Mouse (Mus musculus) midbrain, postnatal 0 days (tissue): Measurements from ENCODE around the gene Syne1. TPM values are rescaled to one million over a fixed set of nuclear protein-coding genes. Genes with fewer than 3 reads are reported as not detected.
A peak's percentile ranks its signal among the peaks of the same experiment; 100 is the strongest.

Source experiments
- ATAC-seq: fragments of 200-750 bp; cut with Nextera tagmentation; 2 replicates; pipeline ENCODE4 v1.8.0; 2017; ENCODE audit warnings: moderate number of reproducible peaks, mild to moderate bottlenecking, moderate TSS enrichment, moderate library complexity; ENCODE audit not compliant: low FRiP score
- DNase-seq: peaks from one replicate; pipeline ENCODE4 v3.0.0-alpha.2; 2015; ENCODE audit warnings: low spot score
- H3K27ac ChIP-seq: fragments of 300-500 bp; sonication (generic); 2 replicates; pipeline ENCODE4 v1.5.1; 2014; ENCODE audit warnings: low read depth, mild to moderate bottlenecking, low read length, mixed read lengths
- H3K27me3 ChIP-seq: fragments of 300-500 bp; sonication (generic); 2 replicates; pipeline ENCODE4 v1.6.1; 2014; ENCODE audit warnings: low read length, control low read depth, mixed read lengths; ENCODE audit not compliant: insufficient read depth
- H3K36me3 ChIP-seq: fragments of 300-500 bp; sonication (generic); 2 replicates; pipeline ENCODE4 v1.6.1; 2014; ENCODE audit warnings: low read length, control low read depth, mixed read lengths; ENCODE audit not compliant: insufficient read depth
- H3K4me1 ChIP-seq: fragments of 300-500 bp; sonication (generic); 2 replicates; pipeline ENCODE4 v1.6.1; 2014; ENCODE audit warnings: mild to moderate bottlenecking, control low read depth, antibody characterized with exemption, low read length, mixed read lengths; ENCODE audit not compliant: insufficient read depth
- H3K4me2 ChIP-seq: fragments of 300-500 bp; sonication (generic); 2 replicates; pipeline ENCODE4 v1.6.1; 2014; ENCODE audit warnings: low read depth, mild to moderate bottlenecking, low read length, mixed read lengths; ENCODE audit not compliant: poor library complexity, severe bottlenecking
- H3K4me3 ChIP-seq: fragments of 300-500 bp; sonication (generic); 2 replicates; pipeline ENCODE4 v1.5.1; 2014; ENCODE audit warnings: low read depth, mild to moderate bottlenecking, low read length, moderate library complexity
- H3K9ac ChIP-seq: fragments of 300-500 bp; sonication (generic); replicated peaks from 2 replicates; pipeline ENCODE4 v1.6.1; 2014; ENCODE audit warnings: mild to moderate bottlenecking, low read length, moderate library complexity, mixed read lengths; ENCODE audit not compliant: poor library complexity, severe bottlenecking
- H3K9me3 ChIP-seq: fragments of 300-500 bp; sonication (generic); 2 replicates; pipeline ENCODE4 v1.6.1; 2016; ENCODE audit warnings: low read length, control low read depth
- CTCF ChIP-seq: IDR thresholded peaks from 2 replicates; pipeline ENCODE4 v1.5.1; 2016; ENCODE audit warnings: antibody characterized with exemption, mild to moderate bottlenecking
- WGBS: fragments of 180-500 bp; shearing (Covaris S2); extraction: QIAGEN DNeasy Blood & Tissue Kit; methylation state at CpG from one replicate; pipeline ENCODE4 v1.1.7; 2014; 5-methylcytosine and 5-hydroxymethylcytosine counted together
- polyA plus RNA-seq: library from polyadenylated mRNA; unstranded; fragments of >200 nt; fragmentation: Nextera tagmentation; extraction: Ambion mirVana; gene quantifications from 2 replicates; pipeline ENCODE4 v1.2.1, GENCODE M21; 2015
- total RNA-seq: library from RNA; depleted of rRNA; stranded (reverse); fragments of >200 nt; gene quantifications from 2 replicates; pipeline ENCODE4 v1.2.3, GENCODE M21; 2014; rRNA removed

The Syne1 gene
- total RNA-seq (99.3 and 107 TPM in 2 replicates), polyA plus RNA-seq (15.1 and 18.6 TPM in 2 replicates)

DNA sequence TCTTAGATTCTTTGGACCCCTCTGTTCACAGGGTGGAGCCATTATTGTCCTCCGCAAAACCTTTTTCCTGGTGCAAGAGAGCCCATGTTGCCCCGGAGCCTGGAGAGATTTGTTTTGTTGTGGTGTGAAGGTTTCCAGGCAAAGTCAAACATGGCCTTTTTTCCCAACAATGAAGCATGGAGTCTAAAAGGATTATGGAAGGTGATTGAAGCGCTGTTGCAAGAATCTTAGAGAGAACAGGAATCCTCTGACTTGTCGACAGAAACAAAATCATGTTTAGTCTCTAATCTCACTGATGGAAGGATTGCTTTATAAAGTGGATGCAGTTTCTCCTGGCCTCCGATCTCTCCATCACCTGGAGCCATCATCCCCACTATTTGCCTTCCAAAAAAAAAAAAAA lies at the start of gene Syne1:
Gene Syne1 (minus strand): TSS at position 101 of the 400 bp plus-strand sequence.
- Histone ChIP-seq H3K4me3 (peak within 1 kb of the TSS; percentile 62), H3K9ac (peak within 1 kb of the TSS; percentile 83), H3K36me3 (no peaks in the 10 kb centered on the region), H3K4me1 (no peaks in the 10 kb centered on the region; the same call in 1 of the 2 replicates), H3K4me2 (peak within 1 kb of the TSS; percentile 70), H3K9me3 (no peaks in the 10 kb centered on the region), H3K27me3 (no peaks in the 10 kb centered on the region), H3K27ac (peak within 1 kb of the TSS; percentile 87)
- no peak for DNase-seq
- ATAC-seq, result no peak
- TF ChIP-seq CTCF, result no peak
- WGBS, result 37% methylated on average over 5 of the region's 5 CpGs

DNA sequence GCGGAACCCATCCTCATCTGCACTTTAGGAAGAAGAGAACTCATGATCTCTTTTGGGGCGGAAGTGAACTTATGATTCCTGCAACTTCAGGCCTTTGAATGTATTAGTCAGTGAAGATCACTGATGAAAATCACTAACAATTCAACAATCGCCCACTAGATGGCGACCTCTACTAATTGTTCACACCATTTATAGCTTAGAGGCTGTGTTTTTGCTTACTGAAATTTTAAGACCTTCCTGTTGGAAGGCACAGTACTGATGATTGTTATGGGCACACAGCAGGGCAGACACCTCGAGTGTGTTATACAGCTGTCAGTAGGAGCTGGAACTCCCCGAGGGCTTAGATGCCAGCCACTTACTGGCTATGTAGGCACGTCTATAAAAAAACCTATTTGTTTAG lies 48.8 kb upstream of the Syne1 start:
- H3K4me1 ChIP-seq, result no peaks in the 10 kb centered on the region
- H3K27me3 ChIP-seq, result no peaks in the 10 kb centered on the region
- peak; percentile 92 for TF ChIP-seq CTCF
- no peak overlapping the region for H3K27ac ChIP-seq
- peak; percentile 90 for DNase-seq
- no peak overlapping the region for H3K4me2 ChIP-seq
- H3K4me3 ChIP-seq, result no peak overlapping the region
- no peaks in the 10 kb centered on the region for H3K36me3 ChIP-seq
- no peaks in the 10 kb centered on the region for H3K9me3 ChIP-seq
- 17% methylated on average over 7 of the region's 7 CpGs for WGBS
- H3K9ac ChIP-seq, result no peak overlapping the region
- peak; percentile 90 for ATAC-seq

DNA sequence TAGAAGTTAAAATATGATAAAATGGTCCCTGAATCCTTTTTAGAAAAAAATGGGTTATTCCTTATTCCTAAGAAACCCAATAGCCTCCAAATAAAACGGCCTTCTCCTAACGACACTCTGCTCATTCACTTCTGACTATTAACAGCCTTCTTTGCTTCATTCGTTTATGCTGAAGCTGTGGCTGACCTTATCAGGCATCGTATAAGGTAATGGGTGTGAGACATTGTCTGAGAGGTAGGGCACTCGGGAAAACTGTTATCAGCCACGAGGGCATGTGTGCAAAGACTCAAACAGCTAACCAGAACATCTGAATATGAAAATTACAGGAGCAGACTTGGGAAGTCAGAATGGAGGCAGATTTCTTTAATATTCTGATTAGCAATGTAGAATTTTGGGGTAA lies 45.3 kb upstream of the Syne1 start:
- no peak for DNase-seq
- H3K4me1 ChIP-seq, result no peaks in the 10 kb centered on the region
- WGBS, result 70% methylated on average over 6 of the region's 6 CpGs
- ATAC-seq, result no peak
- no peak overlapping the region for H3K27ac ChIP-seq
- no peaks in the 10 kb centered on the region for H3K9me3 ChIP-seq
- no peaks in the 10 kb centered on the region for H3K36me3 ChIP-seq
- H3K27me3 ChIP-seq, result no peaks in the 10 kb centered on the region
- H3K4me2 ChIP-seq, result no peak overlapping the region
- no peak overlapping the region for H3K9ac ChIP-seq
- H3K4me3 ChIP-seq, result no peak overlapping the region
- TF ChIP-seq CTCF, result no peak

DNA sequence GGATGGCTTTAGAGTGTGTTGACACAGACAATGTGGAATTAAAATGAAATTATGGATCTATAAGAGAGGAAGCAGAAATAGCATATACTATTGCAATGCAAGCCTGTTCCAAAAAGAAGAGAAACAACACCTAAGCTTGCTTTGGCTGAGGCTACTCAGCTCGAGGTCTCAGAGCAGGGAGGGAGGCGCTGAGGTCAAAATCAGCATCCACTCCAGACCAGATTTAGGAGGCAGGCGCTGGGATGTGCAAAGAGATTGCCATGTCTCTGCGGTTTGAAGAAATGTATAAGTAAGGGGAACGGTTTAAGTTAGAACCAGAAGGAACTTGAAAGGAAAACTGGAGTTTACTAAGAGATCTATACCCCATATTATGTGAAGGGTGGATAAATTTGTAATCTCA lies 43.2 kb upstream of the Syne1 start:
- no peaks in the 10 kb centered on the region for H3K9me3 ChIP-seq
- no peak for DNase-seq
- no peak for TF ChIP-seq CTCF
- WGBS, result 75% methylated on average over 5 of the region's 5 CpGs
- ATAC-seq, result no peak
- no peaks in the 10 kb centered on the region for H3K27me3 ChIP-seq
- no peak overlapping the region for H3K4me2 ChIP-seq
- H3K27ac ChIP-seq, result no peak overlapping the region
- no peak overlapping the region for H3K4me3 ChIP-seq
- H3K36me3 ChIP-seq, result no peaks in the 10 kb centered on the region
- no peaks in the 10 kb centered on the region for H3K4me1 ChIP-seq
- no peak overlapping the region for H3K9ac ChIP-seq

DNA sequence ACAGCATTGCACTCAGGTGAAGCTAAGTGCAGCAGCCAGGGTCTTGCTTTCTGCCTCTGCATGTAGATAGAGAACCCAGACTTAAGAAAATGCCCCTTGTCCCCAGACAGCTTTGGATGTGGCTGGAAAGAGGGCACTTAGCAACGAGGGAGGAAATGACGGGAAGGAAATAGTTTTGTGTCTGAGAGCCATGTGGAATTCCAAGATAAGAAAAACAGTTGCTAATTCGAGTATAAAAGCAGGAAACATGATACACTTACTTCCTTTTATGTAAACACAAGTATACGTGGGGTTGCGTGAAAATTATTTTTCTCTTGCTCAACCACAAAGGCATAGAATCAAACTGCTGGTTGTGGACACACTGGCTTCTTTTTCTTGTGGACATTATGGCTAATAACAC lies 42.2 kb upstream of the Syne1 start, which contains the start of gene Myct1:
Gene Myct1 (plus strand): TSS at position 312 of the 400 bp plus-strand sequence.
- 61% methylated on average over 5 of the region's 5 CpGs for WGBS
- H3K27me3 ChIP-seq, result no peaks in the 10 kb centered on the region
- H3K9ac ChIP-seq, result no peak within 1 kb of the TSS
- H3K27ac ChIP-seq, result no peak within 1 kb of the TSS
- no peaks in the 10 kb centered on the region for H3K36me3 ChIP-seq
- no peak for ATAC-seq
- H3K4me2 ChIP-seq, result no peak within 1 kb of the TSS
- no peaks in the 10 kb centered on the region for H3K4me1 ChIP-seq
- no peak within 1 kb of the TSS for H3K4me3 ChIP-seq
- TF ChIP-seq CTCF, result no peak
- DNase-seq, result no peak
- H3K9me3 ChIP-seq, result no peaks in the 10 kb centered on the region

DNA sequence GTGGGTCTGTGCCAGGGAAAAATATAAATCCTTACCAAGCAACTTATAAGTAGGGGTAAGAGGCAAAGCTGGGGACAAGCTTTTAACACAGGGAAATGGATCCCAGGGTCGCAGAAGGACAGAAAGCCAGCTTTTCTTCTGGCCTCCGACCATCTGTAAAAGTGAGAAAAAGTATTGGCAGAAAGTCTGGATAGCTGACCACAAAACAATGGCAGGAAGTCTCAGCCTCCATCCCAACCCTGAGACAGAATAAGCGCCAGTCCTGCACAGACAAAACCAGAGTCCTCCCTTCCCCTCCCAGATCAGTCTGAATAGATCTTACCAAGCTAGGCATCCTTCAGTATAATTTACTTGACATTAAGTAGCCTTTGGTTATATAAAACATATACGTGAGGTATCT lies 40.7 kb upstream of the Syne1 start:
- no peaks in the 10 kb centered on the region for H3K9me3 ChIP-seq
- no peak for ATAC-seq
- no peak overlapping the region for H3K27ac ChIP-seq
- no peak overlapping the region for H3K4me3 ChIP-seq
- WGBS, result 78% methylated on average over 4 of the region's 4 CpGs
- no peak for DNase-seq
- no peaks in the 10 kb centered on the region for H3K27me3 ChIP-seq
- H3K4me1 ChIP-seq, result no peaks in the 10 kb centered on the region
- no peaks in the 10 kb centered on the region for H3K36me3 ChIP-seq
- no peak overlapping the region for H3K4me2 ChIP-seq
- no peak for TF ChIP-seq CTCF
- no peak overlapping the region for H3K9ac ChIP-seq
